Mouse (Mus musculus): ENCODE measurements around the gene Ints3.

GRCm38 (mm10) chr3:90467618-90468300 lies 34.3 kb upstream of the Ints3 start:
- TF ChIP-seq POLR2A (IDR thresholded peaks at IDR 0.05; ENCODE audit: insufficient read depth, low read length) = no peak
- no peak for TF ChIP-seq CTCF (IDR thresholded peaks at IDR 0.05; ENCODE audit: low read depth, low read length)
- TF ChIP-seq EP300 (IDR thresholded peaks at IDR 0.05; ENCODE audit: insufficient read depth, low read depth, low read length) = no peak

Measured in ES-Bruce4 (cell line).